Mouse (Mus musculus) E14TG2a.4 (cell line): ENCODE data around the gene Atp5k.

Source experiments
- CTCF ChIP-seq: conservative IDR thresholded peaks from 2 replicates; pipeline ENCODE4 v1.5.1; 2014; ENCODE audit warnings: low read length
- POU5F1 ChIP-seq: IDR thresholded peaks from 2 replicates; pipeline ENCODE4 v1.6.1; 2014; ENCODE audit warnings: low read length, borderline replicate concordance

- no peak for TF ChIP-seq CTCF
- no peak for TF ChIP-seq POU5F1
Observed at GRCm38 (mm10) chr5:108385632-108386031, 48.6 kb downstream of the Atp5k start.
